Mouse (Mus musculus): Measurements from ENCODE around the gene Gm10639.
"Not testable (repeated sequence)": the region's sequence is repeated elsewhere in the genome, so short reads cannot be mapped to it uniquely, and the experiment has no call there.

The Gm10639 gene

GRCm38 (mm10) chr9:78348206-78349004 is 58.7 kb downstream of the Gm10639 start:
- DNase-seq = not testable (repeated sequence)

GRCm38 (mm10) chr9:78349141-78349540 is 59.4 kb downstream of the Gm10639 start:
- DNase-seq = not testable (repeated sequence)

GRCm38 (mm10) chr9:78350007-78350406 is 60.3 kb downstream of the Gm10639 start:
- not testable (repeated sequence) for DNase-seq

- no peak for DNase-seq
These were observed 61.9 kb downstream of the Gm10639 start for GRCm38 (mm10) chr9:78351504-78352220.

Data from thymus, postnatal 4 days (tissue).